Mouse (Mus musculus): ENCODE measurements at regions not wholly inside any gene's neighbourhood (a gene's known extent, or its start where the extent isn't known, plus 50 kb on each side); places are given as distances from the start of the nearest gene placed in this dataset.
"Not testable (repeated sequence)": the region's sequence is repeated elsewhere in the genome, so short reads cannot be mapped to it uniquely, and the experiment has no call there.

- Histone ChIP-seq H3K4me3 (replicated peaks; ENCODE audit: control insufficient read depth, low read depth, low read length) (no peak overlapping the region), H3K4me1 (ENCODE audit: control insufficient read depth, insufficient read depth, low read length) (no peaks in the 10 kb centered on the region), H3K27ac (ENCODE audit: control insufficient read depth, insufficient read depth, low read depth, low read length, poor library complexity) (no peak overlapping the region)
- 78% methylated on average over 7 of the region's 7 CpGs for WGBS
- TF ChIP-seq POLR2A (IDR thresholded peaks at IDR 0.05; ENCODE audit: borderline replicate concordance, control insufficient read depth, low read depth, low read length) (no peak), CTCF (IDR thresholded peaks at IDR 0.05; ENCODE audit: control insufficient read depth, insufficient read depth, low read length) (no peak)
Observed at GRCm38 (mm10) chr13:32426199-32426598, 87.7 kb upstream of the Gmds start.

- not testable (repeated sequence) for H3K4me1 ChIP-seq (ENCODE audit: control insufficient read depth, insufficient read depth, low read length); H3K27ac ChIP-seq (ENCODE audit: control insufficient read depth, insufficient read depth, low read depth, low read length, poor library complexity); H3K4me3 ChIP-seq (replicated peaks; ENCODE audit: control insufficient read depth, low read depth, low read length)
- WGBS = 83% methylated on average over 9 of the region's 9 CpGs
Observed at GRCm38 (mm10) chr13:32424543-32424942, 86.0 kb upstream of the Gmds start.

- no peaks in the 10 kb centered on the region for H3K4me1 ChIP-seq (ENCODE audit: control insufficient read depth, insufficient read depth, low read length)
- no peak overlapping the region for H3K4me3 ChIP-seq (replicated peaks; ENCODE audit: control insufficient read depth, low read depth, low read length)
- TF ChIP-seq CTCF (IDR thresholded peaks at IDR 0.05; ENCODE audit: control insufficient read depth, insufficient read depth, low read length) = no peak
- no peak for TF ChIP-seq POLR2A (IDR thresholded peaks at IDR 0.05; ENCODE audit: borderline replicate concordance, control insufficient read depth, low read depth, low read length)
- WGBS = 67% methylated on average over 2 of the region's 2 CpGs
- no peak overlapping the region for H3K27ac ChIP-seq (ENCODE audit: control insufficient read depth, insufficient read depth, low read depth, low read length, poor library complexity)
Observed at GRCm38 (mm10) chr13:32422485-32422884, 83.9 kb upstream of the Gmds start.

GRCm38 (mm10) chr13:32419326-32419725 lies 80.8 kb upstream of the Gmds start:
- H3K27ac ChIP-seq (ENCODE audit: control insufficient read depth, insufficient read depth, low read depth, low read length, poor library complexity) = no peak overlapping the region
- WGBS = 81% methylated on average over 6 of the region's 6 CpGs
- no peak overlapping the region for H3K4me3 ChIP-seq (replicated peaks; ENCODE audit: control insufficient read depth, low read depth, low read length)
- no peaks in the 10 kb centered on the region for H3K4me1 ChIP-seq (ENCODE audit: control insufficient read depth, insufficient read depth, low read length)
- TF ChIP-seq CTCF (IDR thresholded peaks at IDR 0.05; ENCODE audit: control insufficient read depth, insufficient read depth, low read length) = no peak
- no peak for TF ChIP-seq POLR2A (IDR thresholded peaks at IDR 0.05; ENCODE audit: borderline replicate concordance, control insufficient read depth, low read depth, low read length)

- Histone ChIP-seq H3K27ac (ENCODE audit: control insufficient read depth, insufficient read depth, low read depth, low read length, poor library complexity) (no peak overlapping the region), H3K4me1 (ENCODE audit: control insufficient read depth, insufficient read depth, low read length) (no peaks in the 10 kb centered on the region), H3K4me3 (replicated peaks; ENCODE audit: control insufficient read depth, low read depth, low read length) (no peak overlapping the region)
- TF ChIP-seq POLR2A (IDR thresholded peaks at IDR 0.05; ENCODE audit: borderline replicate concordance, control insufficient read depth, low read depth, low read length) (no peak), CTCF (IDR thresholded peaks at IDR 0.05; ENCODE audit: control insufficient read depth, insufficient read depth, low read length) (no peak)
- 40% methylated on average over 2 of the region's 2 CpGs for WGBS
Observed at GRCm38 (mm10) chr13:32418655-32419054, 80.1 kb upstream of the Gmds start.

GRCm38 (mm10) chr13:32417907-32418306 lies 79.4 kb upstream of the Gmds start:
- no peak for TF ChIP-seq CTCF (IDR thresholded peaks at IDR 0.05; ENCODE audit: control insufficient read depth, insufficient read depth, low read length)
- TF ChIP-seq POLR2A (IDR thresholded peaks at IDR 0.05; ENCODE audit: borderline replicate concordance, control insufficient read depth, low read depth, low read length) = no peak
- H3K27ac ChIP-seq (ENCODE audit: control insufficient read depth, insufficient read depth, low read depth, low read length, poor library complexity) = no peak overlapping the region
- H3K4me3 ChIP-seq (replicated peaks; ENCODE audit: control insufficient read depth, low read depth, low read length) = no peak overlapping the region
- no peaks in the 10 kb centered on the region for H3K4me1 ChIP-seq (ENCODE audit: control insufficient read depth, insufficient read depth, low read length)

GRCm38 (mm10) chr13:32411287-32411935 lies 72.9 kb upstream of the Gmds start:
- no peak overlapping the region for H3K4me3 ChIP-seq (replicated peaks; ENCODE audit: control insufficient read depth, low read depth, low read length)
- TF ChIP-seq POLR2A (IDR thresholded peaks at IDR 0.05; ENCODE audit: borderline replicate concordance, control insufficient read depth, low read depth, low read length) (no peak), CTCF (IDR thresholded peaks at IDR 0.05; ENCODE audit: control insufficient read depth, insufficient read depth, low read length) (peak; percentile 84)
- WGBS = 51% methylated on average over 14 of the region's 14 CpGs
- no peak overlapping the region for H3K27ac ChIP-seq (ENCODE audit: control insufficient read depth, insufficient read depth, low read depth, low read length, poor library complexity)
- H3K4me1 ChIP-seq (ENCODE audit: control insufficient read depth, insufficient read depth, low read length) = no peaks in the 10 kb centered on the region

GRCm38 (mm10) chr13:32410065-32410464 lies 71.5 kb upstream of the Gmds start:
- 50% methylated on average over 6 of the region's 6 CpGs for WGBS
- TF ChIP-seq CTCF (IDR thresholded peaks at IDR 0.05; ENCODE audit: control insufficient read depth, insufficient read depth, low read length) = no peak
- no peak for TF ChIP-seq POLR2A (IDR thresholded peaks at IDR 0.05; ENCODE audit: borderline replicate concordance, control insufficient read depth, low read depth, low read length)

GRCm38 (mm10) chr13:32398616-32399015 lies 60.1 kb upstream of the Gmds start:
- H3K27ac ChIP-seq (ENCODE audit: control insufficient read depth, insufficient read depth, low read depth, low read length, poor library complexity) = no peak overlapping the region
- WGBS = 0% methylated on average over 1 of the region's 1 CpGs
- H3K4me3 ChIP-seq (replicated peaks; ENCODE audit: control insufficient read depth, low read depth, low read length) = no peak overlapping the region
- H3K4me1 ChIP-seq (ENCODE audit: control insufficient read depth, insufficient read depth, low read length) = no peaks in the 10 kb centered on the region
- TF ChIP-seq CTCF (IDR thresholded peaks at IDR 0.05; ENCODE audit: control insufficient read depth, insufficient read depth, low read length) (no peak), POLR2A (IDR thresholded peaks at IDR 0.05; ENCODE audit: borderline replicate concordance, control insufficient read depth, low read depth, low read length) (no peak)

More at GRCm38 (mm10) chr13:32410065-32410464, 71.5 kb upstream of the Gmds start:
- Histone ChIP-seq H3K4me3 (replicated peaks; ENCODE audit: control insufficient read depth, low read depth, low read length) (no peak overlapping the region), H3K27ac (ENCODE audit: control insufficient read depth, insufficient read depth, low read depth, low read length, poor library complexity) (no peak overlapping the region), H3K4me1 (ENCODE audit: control insufficient read depth, insufficient read depth, low read length) (no peaks in the 10 kb centered on the region)

All from bone marrow, adult 2 months (tissue).